Mouse (Mus musculus): ENCODE results near the gene Tmem91. TPM values are rescaled to one million over a fixed set of nuclear protein-coding genes. Genes with fewer than 3 reads are reported as not detected.

The Tmem91 gene
- total and polyA plus RNA-seq, 3 experiments = 0.55 to 1.3 TPM; not detected in 1

GRCm38 (mm10) chr7:25711731-25712197 lies 36.8 kb upstream of the Tmem91 start:
- dilution Hi-C loops (cut with MboI; ENCODE audit: extremely low pct_ligation_motif_present, extremely low pct_unique_long_range_greater_than_20kb, low sequenced_read_pairs) (no loop called here), in situ Hi-C loops (cut with MboI; ENCODE audit: low pct_ligation_motif_present, low pct_unique_long_range_greater_than_20kb, low sequenced_read_pairs) (no loop called here)
- Histone ChIP-seq H3K9me3 (replicated peaks; ENCODE audit: low read length) (no peaks in the 10 kb centered on the region), H3K4me3 (replicated peaks in 1 of 3; ENCODE audit: low read depth in 2 of 3, low read length in 2 of 3, poor library complexity in 1 of 3) (no peak overlapping the region), H3K79me2 (replicated peaks; ENCODE audit: control insufficient read depth, extremely low read depth, insufficient read depth, poor library complexity, severe bottlenecking) (0 out of 2 replicates have a peak, but pooled peaks cover 1% of the 10 kb centered on the region), H3K4me2 (ENCODE audit: insufficient read depth, low read depth, poor library complexity, severe bottlenecking) (no peak overlapping the region), H3K4me1 (ENCODE audit: control insufficient read depth in 1 of 2, insufficient read depth in 2 of 2) (peaks cover 28 to 70% of the 10 kb centered on the region in 2 experiments), H3K27ac (ENCODE audit: insufficient read depth, low read depth) (peak overlapping the region; percentile 69), H3K36me3 (replicated peaks in 1 of 2; ENCODE audit: control insufficient read depth in 1 of 2, insufficient read depth in 1 of 2, low read length in 1 of 2) (peaks cover 57 to 86% of the 10 kb centered on the region in 2 experiments), H3K27me3 (replicated peaks) (no peaks in the 10 kb centered on the region), H3K9ac (ENCODE audit: insufficient read depth, low read depth) (no peak overlapping the region)
- TF ChIP-seq ETS1 (conservative IDR thresholded peaks at IDR 0.05; ENCODE audit: low read depth, low read length) (peak; percentile 64), CHD2 (IDR thresholded peaks at IDR 0.05; ENCODE audit: low read length) (0 out of 2 replicates have a peak, but pooled peaks have one; percentile 14), SIN3A (IDR thresholded peaks at IDR 0.05; ENCODE audit: low read length) (0 out of 2 replicates have a peak, but pooled peaks have one; percentile 9), SMC3 (IDR thresholded peaks at IDR 0.05; ENCODE audit: low read depth, low read length) (no peak)
- peak; percentile 66 for DNase-seq (ENCODE audit: extremely low read depth)

GRCm38 (mm10) chr7:25711165-25711564 lies 36.2 kb upstream of the Tmem91 start:
- H3K36me3 ChIP-seq (replicated peaks in 1 of 2; ENCODE audit: control insufficient read depth in 1 of 2, insufficient read depth in 1 of 2, low read length in 1 of 2) = peaks cover 58 to 86% of the 10 kb centered on the region in 2 experiments
- H3K79me2 ChIP-seq (replicated peaks; ENCODE audit: control insufficient read depth, extremely low read depth, insufficient read depth, poor library complexity, severe bottlenecking) = no peaks in the 10 kb centered on the region
- dilution Hi-C loops (cut with MboI; ENCODE audit: extremely low pct_ligation_motif_present, extremely low pct_unique_long_range_greater_than_20kb, low sequenced_read_pairs) (no loop called here), in situ Hi-C loops (cut with MboI; ENCODE audit: low pct_ligation_motif_present, low pct_unique_long_range_greater_than_20kb, low sequenced_read_pairs) (no loop called here)
- H3K27ac ChIP-seq (ENCODE audit: insufficient read depth, low read depth) = peak overlapping the region; percentile 69
- peaks cover 33 to 75% of the 10 kb centered on the region in 2 experiments for H3K4me1 ChIP-seq (ENCODE audit: control insufficient read depth in 1 of 2, insufficient read depth in 2 of 2)
- no peak overlapping the region for H3K4me2 ChIP-seq (ENCODE audit: insufficient read depth, low read depth, poor library complexity, severe bottlenecking)
- peak; percentile 66 for DNase-seq (ENCODE audit: extremely low read depth)
- H3K4me3 ChIP-seq (replicated peaks in 1 of 3; ENCODE audit: low read depth in 2 of 3, low read length in 2 of 3, poor library complexity in 1 of 3) = no peak overlapping the region
- TF ChIP-seq POLR2AphosphoS2 (IDR thresholded peaks at IDR 0.05; ENCODE audit: low read depth, low read length) = no peak
- TF ChIP-seq JUND (conservative IDR thresholded peaks at IDR 0.05; ENCODE audit: low read depth, low read length) = no peak
- TF ChIP-seq HCFC1 (IDR thresholded peaks at IDR 0.05; ENCODE audit: low read depth, low read length) = no peak
- no peak for TF ChIP-seq CHD2 (IDR thresholded peaks at IDR 0.05; ENCODE audit: low read length)
- no peak for TF ChIP-seq MAFK (IDR thresholded peaks at IDR 0.05; ENCODE audit: insufficient replicate concordance, low read length)
- no peak; the same call in 1 of the 2 replicates for TF ChIP-seq BHLHE40 (IDR thresholded peaks at IDR 0.05; ENCODE audit: low read depth, low read length)
- no peak for TF ChIP-seq PAX5 (IDR thresholded peaks at IDR 0.05; ENCODE audit: low read length)
- peak; percentile 46; the same call in 1 of the 2 replicates for TF ChIP-seq TCF12 (IDR thresholded peaks at IDR 0.05; ENCODE audit: low read depth, low read length)
- TF ChIP-seq MEF2A (IDR thresholded peaks at IDR 0.05; ENCODE audit: borderline replicate concordance, low read depth, low read length) = no peak
- no peak for TF ChIP-seq ZMIZ1 (IDR thresholded peaks at IDR 0.05; ENCODE audit: low read depth, low read length)
- no peak for TF ChIP-seq MYC (IDR thresholded peaks at IDR 0.05; ENCODE audit: low read depth, low read length)
- no peak for TF ChIP-seq GABPA (IDR thresholded peaks at IDR 0.05; ENCODE audit: insufficient replicate concordance, low read depth, low read length)
- no peak; the same call in 1 of the 2 replicates for TF ChIP-seq POLR2A (IDR thresholded peaks at IDR 0.05; ENCODE audit: low read depth, low read length)
- no peak for TF ChIP-seq CHD1 (IDR thresholded peaks at IDR 0.05; ENCODE audit: low read depth, low read length)
- TF ChIP-seq ZNF384 (IDR thresholded peaks at IDR 0.05; ENCODE audit: low read depth, low read length) = no peak
- peak; percentile 48 for TF ChIP-seq EP300 (IDR thresholded peaks at IDR 0.05; ENCODE audit: low read length)
- TF ChIP-seq MAX (IDR thresholded peaks at IDR 0.05; ENCODE audit: low read length) = 0 out of 2 replicates have a peak, but pooled peaks have one; percentile 13
- no peak for TF ChIP-seq CTCF (conservative IDR thresholded peaks at IDR 0.05 in 1 of 2, IDR thresholded peaks at IDR 0.05 in 1 of 2; ENCODE audit: low read depth in 2 of 2, low read length in 2 of 2)
- peak; percentile 49 for TF ChIP-seq ETS1 (conservative IDR thresholded peaks at IDR 0.05; ENCODE audit: low read depth, low read length)
- TF ChIP-seq MXI1 (IDR thresholded peaks at IDR 0.05; ENCODE audit: low read depth, low read length) = no peak
- no peak for TF ChIP-seq SMC3 (IDR thresholded peaks at IDR 0.05; ENCODE audit: low read depth, low read length)
- TF ChIP-seq USF2 (conservative IDR thresholded peaks at IDR 0.05; ENCODE audit: low read depth, low read length) = no peak
- H3K9ac ChIP-seq (ENCODE audit: insufficient read depth, low read depth) = no peak overlapping the region
- H3K27me3 ChIP-seq (replicated peaks) = no peaks in the 10 kb centered on the region
- H3K9me3 ChIP-seq (replicated peaks; ENCODE audit: low read length) = no peaks in the 10 kb centered on the region
